Mouse (Mus musculus): ENCODE data around the gene Mug1.

GRCm38 (mm10) chr6:121836361-121836760 lies 2.0 kb upstream of the Mug1 start:
- TF ChIP-seq CTCF (IDR thresholded peaks at IDR 0.05; ENCODE audit: borderline replicate concordance, control insufficient read depth, extremely low read depth, insufficient read depth, low read length, poor library complexity): no peak
- TF ChIP-seq POLR2A (IDR thresholded peaks at IDR 0.05; ENCODE audit: control insufficient read depth, extremely low read depth, insufficient read depth, low read length, poor library complexity): no peak

Data from thymus, adult 2 months (tissue).